Mouse (Mus musculus) kidney, embryonic 16.5 days (tissue): ENCODE results near the gene Cep170. TPM values are rescaled to one million over a fixed set of nuclear protein-coding genes. Genes with fewer than 3 reads are reported as not detected.
A peak's percentile ranks its signal among the peaks of the same experiment; 100 is the strongest.

Source experiments
- ATAC-seq: fragments of 200-750 bp; cut with Nextera tagmentation; 2 replicates; pipeline ENCODE4 v1.8.0; 2017; ENCODE audit warnings: moderate TSS enrichment; ENCODE audit not compliant: low FRiP score, low TSS enrichment
- H3K27ac ChIP-seq: fragments of 300-500 bp; sonication (generic); 2 replicates; pipeline ENCODE4 v1.5.1; 2014; ENCODE audit warnings: low read length
- H3K27me3 ChIP-seq: fragments of 300-500 bp; sonication (generic); 2 replicates; pipeline ENCODE4 v1.6.1; 2014; ENCODE audit warnings: low read length, control low read depth, mixed read lengths; ENCODE audit not compliant: insufficient read depth
- H3K36me3 ChIP-seq: fragments of 300-500 bp; sonication (generic); 2 replicates; pipeline ENCODE4 v1.6.1; 2014; ENCODE audit warnings: low read length, control low read depth, mixed read lengths; ENCODE audit not compliant: insufficient read depth
- H3K4me1 ChIP-seq: fragments of 300-500 bp; sonication (generic); 2 replicates; pipeline ENCODE4 v1.6.1; 2014; ENCODE audit warnings: low read length, control low read depth, mixed read lengths; ENCODE audit not compliant: insufficient read depth
- H3K4me2 ChIP-seq: fragments of 300-500 bp; sonication (generic); replicated peaks from 2 replicates; pipeline ENCODE4 v1.6.1; 2014; ENCODE audit warnings: low read depth, low read length
- H3K4me3 ChIP-seq: fragments of 300-500 bp; sonication (generic); 2 replicates; pipeline ENCODE4 v1.5.1; 2014; ENCODE audit warnings: mild to moderate bottlenecking, low read length
- H3K9ac ChIP-seq: fragments of 300-500 bp; sonication (generic); replicated peaks from 2 replicates; pipeline ENCODE4 v1.6.1; 2014; ENCODE audit warnings: low read length
- H3K9me3 ChIP-seq: fragments of 300-500 bp; sonication (generic); 2 replicates; pipeline ENCODE4 v1.6.1; 2016; ENCODE audit warnings: low read length, control low read depth
- WGBS: fragments of 180-500 bp; shearing (Covaris S2); extraction: QIAGEN DNeasy Blood & Tissue Kit; methylation state at CpG from one replicate; pipeline ENCODE4 v1.1.7; 2014; 5-methylcytosine and 5-hydroxymethylcytosine counted together
- polyA plus RNA-seq: library from polyadenylated mRNA; unstranded; fragments of >200 nt; fragmentation: Nextera tagmentation; extraction: Ambion mirVana; gene quantifications from 2 replicates; pipeline ENCODE4 v1.2.1, GENCODE M21; 2015

The Cep170 gene
- 14.6 and 17.5 TPM in 2 replicates for polyA plus RNA-seq

- H3K9me3 ChIP-seq, result no peaks in the 10 kb centered on the region
- peak within 1 kb of the TSS; percentile 90 for H3K4me3 ChIP-seq
- 0% methylated on average over 28 of the region's 28 CpGs for WGBS
- H3K36me3 ChIP-seq, result no peaks in the 10 kb centered on the region
- H3K27ac ChIP-seq, result peak within 1 kb of the TSS; percentile 93
- peak within 1 kb of the TSS; percentile 58 for H3K4me2 ChIP-seq
- peaks cover 11% of the 10 kb centered on the region for H3K4me1 ChIP-seq
- ATAC-seq, result peak; percentile 96
- no peaks in the 10 kb centered on the region for H3K27me3 ChIP-seq
- H3K9ac ChIP-seq, result peak within 1 kb of the TSS; percentile 92
Observed at GRCm38 (mm10) chr1:176814036-176814420, at the start of gene Cep170. Gene Cep170 (minus strand): TSS chr1:176814067.

- 57% methylated on average over 9 of the region's 9 CpGs for WGBS
- H3K4me3 ChIP-seq, result no peak overlapping the region
- H3K27ac ChIP-seq, result no peak overlapping the region
- H3K9me3 ChIP-seq, result no peaks in the 10 kb centered on the region
- no peaks in the 10 kb centered on the region for H3K36me3 ChIP-seq
- no peak overlapping the region for H3K4me2 ChIP-seq
- no peaks in the 10 kb centered on the region for H3K27me3 ChIP-seq
- ATAC-seq, result peak; percentile 61; the same call in 1 of the 2 replicates
- H3K9ac ChIP-seq, result no peak overlapping the region
- no peaks in the 10 kb centered on the region for H3K4me1 ChIP-seq
Observed at GRCm38 (mm10) chr1:176861981-176862644, 48.2 kb upstream of the Cep170 start.

DNA sequence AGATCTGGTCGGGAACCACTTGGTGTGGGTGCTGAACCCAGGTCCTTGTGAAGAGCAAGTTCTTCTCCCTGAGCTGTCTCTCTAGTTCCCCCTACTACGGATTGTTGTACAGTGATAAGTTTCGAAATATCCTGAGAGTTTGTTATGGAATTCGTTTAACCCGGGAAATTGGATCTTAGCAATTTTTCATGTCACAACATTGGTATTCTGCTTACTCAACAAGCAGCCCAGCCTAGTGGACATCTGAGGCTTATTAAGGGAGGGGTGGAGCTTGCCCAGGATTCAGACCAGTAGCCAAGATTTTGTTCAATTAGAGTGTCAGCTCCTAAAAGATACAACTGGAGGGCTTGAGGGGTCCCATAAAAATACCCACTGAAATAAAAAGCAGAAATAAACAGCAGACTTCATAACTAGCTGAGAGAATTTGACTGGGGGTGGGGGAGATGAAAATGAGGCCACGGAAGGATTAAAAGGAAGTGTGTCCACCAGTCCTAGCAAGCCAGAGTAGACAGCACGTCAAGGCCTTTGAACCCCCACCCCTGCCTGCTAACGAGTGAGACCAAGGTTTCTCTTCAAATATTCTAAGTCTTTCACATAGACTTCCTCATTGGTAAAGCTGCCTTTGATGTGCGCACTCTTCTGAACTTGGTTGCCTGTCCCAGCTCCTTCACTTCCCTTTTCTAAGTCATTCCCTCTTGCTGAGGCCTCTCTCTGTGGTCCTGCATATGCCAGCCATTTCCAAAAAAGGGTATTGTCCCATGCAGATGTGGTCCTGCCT is 39.1 kb upstream of the Cep170 start:
- no peak for ATAC-seq
- Histone ChIP-seq H3K9me3 (peaks cover 6% of the 10 kb centered on the region), H3K4me1 (0 out of 2 replicates have a peak, but pooled peaks cover 6% of the 10 kb centered on the region), H3K4me3 (no peak overlapping the region), H3K4me2 (no peak overlapping the region), H3K9ac (no peak overlapping the region), H3K36me3 (peaks cover 8% of the 10 kb centered on the region; the same call in 1 of the 2 replicates), H3K27ac (no peak overlapping the region), H3K27me3 (no peaks in the 10 kb centered on the region)
- WGBS, result 89% methylated on average over 9 of the region's 9 CpGs

DNA sequence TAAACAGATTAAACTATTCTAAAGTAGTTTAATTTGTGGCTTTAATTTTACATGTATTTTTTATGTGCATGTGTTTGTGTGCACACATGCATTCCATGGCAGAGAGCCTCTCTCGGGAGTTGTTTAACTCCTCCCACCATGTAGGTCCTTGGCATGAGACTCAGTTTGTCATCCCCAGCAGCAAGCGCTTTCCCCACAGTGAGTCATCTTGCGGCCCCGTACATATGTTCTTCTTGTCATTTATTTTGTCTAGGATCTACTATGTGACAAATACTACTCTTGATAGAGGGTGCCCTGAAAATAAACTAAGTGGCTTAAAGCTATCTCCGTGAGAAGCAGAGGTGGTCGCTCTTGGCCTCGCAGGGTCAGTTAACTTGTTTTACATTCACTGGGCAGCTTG is 37.5 kb upstream of the Cep170 start:
- H3K36me3 ChIP-seq, result peaks cover 8% of the 10 kb centered on the region; the same call in 1 of the 2 replicates
- no peaks in the 10 kb centered on the region for H3K27me3 ChIP-seq
- H3K4me1 ChIP-seq, result 0 out of 2 replicates have a peak, but pooled peaks cover 6% of the 10 kb centered on the region
- no peak for ATAC-seq
- 91% methylated on average over 7 of the region's 7 CpGs for WGBS
- H3K4me3 ChIP-seq, result no peak overlapping the region
- H3K27ac ChIP-seq, result no peak overlapping the region
- no peak overlapping the region for H3K9ac ChIP-seq
- no peak overlapping the region for H3K4me2 ChIP-seq
- peaks cover 6% of the 10 kb centered on the region for H3K9me3 ChIP-seq

GRCm38 (mm10) chr1:176849377-176849776 is 35.5 kb upstream of the Cep170 start:
- ATAC-seq, result no peak
- Histone ChIP-seq H3K27me3 (no peaks in the 10 kb centered on the region), H3K4me3 (no peak overlapping the region), H3K9me3 (peaks cover 6% of the 10 kb centered on the region), H3K4me1 (0 out of 2 replicates have a peak, but pooled peaks cover 6% of the 10 kb centered on the region), H3K9ac (no peak overlapping the region), H3K4me2 (no peak overlapping the region), H3K27ac (no peak overlapping the region), H3K36me3 (peaks cover 8% of the 10 kb centered on the region; the same call in 1 of the 2 replicates)
- WGBS, result 59% methylated on average over 2 of the region's 2 CpGs

DNA sequence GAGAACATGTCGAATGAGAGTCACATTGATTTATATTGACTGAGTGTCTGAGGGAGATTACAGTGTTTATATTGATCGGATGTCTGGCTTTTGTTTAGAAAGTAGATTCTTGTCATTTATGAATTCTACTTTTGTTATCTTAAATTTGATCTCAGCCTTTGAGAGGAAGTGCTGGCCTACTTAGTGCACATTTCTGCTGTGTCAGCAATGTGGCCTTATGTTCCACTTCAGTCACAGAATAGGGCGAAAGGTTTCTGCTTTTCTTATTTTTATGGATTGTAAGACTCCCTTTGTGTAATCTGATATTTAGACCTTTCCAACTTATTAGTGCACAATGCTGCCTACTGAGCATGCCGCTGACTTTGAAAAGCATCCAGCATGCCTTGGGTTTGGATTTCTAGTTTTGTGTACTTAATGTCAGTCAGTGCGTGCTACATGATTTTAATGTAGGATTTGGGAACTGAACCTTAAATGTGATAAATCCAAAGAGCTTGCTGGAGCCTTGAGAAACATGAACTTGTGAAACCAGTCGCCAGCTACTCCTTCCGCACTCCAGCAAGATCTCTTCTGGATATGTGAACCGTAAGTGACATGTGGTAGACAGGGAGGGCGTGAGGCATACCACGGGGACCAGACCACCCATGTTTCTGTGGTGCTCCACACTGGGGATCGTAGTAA is 34.9 kb upstream of the Cep170 start:
- Histone ChIP-seq H3K36me3 (peaks cover 8% of the 10 kb centered on the region; the same call in 1 of the 2 replicates), H3K4me1 (0 out of 2 replicates have a peak, but pooled peaks cover 6% of the 10 kb centered on the region), H3K27ac (0 out of 2 replicates have a peak overlapping the region, but pooled peaks have one; percentile 7), H3K9me3 (peaks cover 6% of the 10 kb centered on the region), H3K4me3 (no peak overlapping the region), H3K4me2 (no peak overlapping the region), H3K27me3 (no peaks in the 10 kb centered on the region), H3K9ac (no peak overlapping the region)
- WGBS, result 33% methylated on average over 11 of the region's 11 CpGs
- peak; percentile 56 for ATAC-seq

DNA sequence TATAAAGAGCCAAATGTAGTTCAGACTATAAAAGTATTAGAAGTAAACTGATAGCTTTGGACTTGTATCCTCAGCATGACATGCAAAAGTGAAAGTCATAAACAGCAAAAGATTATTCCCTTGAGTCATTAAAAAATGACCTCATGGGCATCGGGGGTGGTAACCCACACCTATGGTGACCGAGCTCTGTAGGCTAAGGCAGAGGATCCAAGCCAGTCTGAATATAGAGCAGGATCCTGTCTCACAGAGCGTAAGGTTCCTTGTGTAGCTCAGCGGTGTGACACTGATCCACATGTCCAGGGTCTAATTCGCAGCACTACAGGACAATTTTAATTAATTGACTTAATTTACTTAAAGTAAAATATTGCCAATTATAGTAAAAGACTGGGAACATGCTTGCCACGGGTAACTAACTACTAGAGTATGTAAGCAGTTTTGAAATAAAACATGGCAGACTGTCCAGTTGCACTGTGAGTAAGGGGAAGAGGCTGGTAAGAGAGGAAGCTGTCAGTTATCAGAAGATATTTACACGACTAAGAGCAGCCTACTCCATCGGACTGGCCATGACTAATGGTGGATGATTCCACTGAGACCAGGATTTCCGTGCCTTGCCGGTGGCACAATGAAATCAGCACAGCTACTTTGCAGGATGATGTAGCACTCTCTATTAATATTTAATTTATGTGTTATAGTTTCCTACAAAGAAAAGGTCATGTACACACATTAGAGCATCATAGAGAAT is 33.4 kb upstream of the Cep170 start:
- Histone ChIP-seq H3K9me3 (peaks cover under 1% of the 10 kb centered on the region), H3K4me3 (no peak overlapping the region), H3K4me2 (no peak overlapping the region), H3K36me3 (0 out of 2 replicates have a peak, but pooled peaks cover under 1% of the 10 kb centered on the region), H3K27ac (no peak overlapping the region), H3K4me1 (0 out of 2 replicates have a peak, but pooled peaks cover 6% of the 10 kb centered on the region), H3K27me3 (no peaks in the 10 kb centered on the region), H3K9ac (no peak overlapping the region)
- WGBS, result 81% methylated on average over 10 of the region's 10 CpGs
- no peak for ATAC-seq

- no peaks in the 10 kb centered on the region for H3K27me3 ChIP-seq
- no peak overlapping the region for H3K9ac ChIP-seq
- H3K9me3 ChIP-seq, result no peaks in the 10 kb centered on the region
- no peak overlapping the region for H3K4me3 ChIP-seq
- WGBS, result 86% methylated on average over 17 of the region's 17 CpGs
- H3K36me3 ChIP-seq, result peaks cover 2% of the 10 kb centered on the region; the same call in 1 of the 2 replicates
- no peak overlapping the region for H3K27ac ChIP-seq
- H3K4me2 ChIP-seq, result no peak overlapping the region
- no peak for ATAC-seq
- 0 out of 2 replicates have a peak, but pooled peaks cover 6% of the 10 kb centered on the region for H3K4me1 ChIP-seq
Observed at GRCm38 (mm10) chr1:176845082-176845977, 31.5 kb upstream of the Cep170 start.
